Mouse (Mus musculus): ENCODE results near the gene Jak3.

DNA sequence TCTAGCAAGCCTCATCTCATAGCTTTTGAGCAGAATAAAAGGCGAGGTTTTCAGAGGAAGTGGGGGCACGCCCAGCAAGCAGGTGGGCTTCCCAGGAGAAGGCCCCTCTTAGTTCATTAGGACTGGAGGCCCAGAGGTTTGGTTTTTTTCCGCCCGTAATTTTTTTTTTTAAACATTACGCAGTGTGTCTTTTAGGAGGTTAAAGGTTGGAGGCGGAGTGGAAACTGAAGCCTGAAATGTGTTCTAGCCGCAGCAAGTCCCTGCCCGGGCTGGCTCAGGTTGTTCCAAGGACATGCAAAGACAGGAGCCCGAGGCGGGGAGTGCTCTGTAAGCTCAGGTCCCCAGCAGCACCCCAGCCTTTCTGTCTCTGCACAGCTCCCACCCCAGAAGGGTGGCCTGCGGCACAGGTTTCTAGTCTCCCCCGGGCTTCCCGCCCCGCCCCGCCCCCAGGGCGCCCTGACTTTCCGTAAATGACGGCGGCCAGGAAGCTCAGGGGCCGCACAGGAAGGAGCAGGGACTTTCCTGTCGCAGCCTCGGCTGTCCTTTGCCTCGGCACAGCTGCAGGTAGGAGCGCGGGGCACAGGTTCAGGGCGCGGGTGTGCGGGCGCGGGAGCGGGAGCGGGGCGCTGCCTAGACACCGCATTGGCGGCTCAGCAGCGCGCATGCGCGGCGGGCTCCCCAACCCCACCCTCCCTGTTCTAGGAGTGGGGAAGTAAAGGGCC, at the start of gene Jak3:
- TF ChIP-seq JUN (IDR thresholded peaks at IDR 0.05; ENCODE audit: insufficient read depth, low read depth, low read length) (no peak), BHLHE40 (IDR thresholded peaks at IDR 0.05; ENCODE audit: low read depth, low read length) (peak; percentile 37; the same call in 1 of the 2 replicates), ELF1 (IDR thresholded peaks at IDR 0.05; ENCODE audit: low read depth, low read length) (peak; percentile 74), POLR2A (IDR thresholded peaks at IDR 0.05; ENCODE audit: low read depth, low read length) (peak; percentile 85), HCFC1 (IDR thresholded peaks at IDR 0.05; ENCODE audit: low read depth, low read length) (peak; percentile 69), MEF2A (IDR thresholded peaks at IDR 0.05; ENCODE audit: borderline replicate concordance, low read depth, low read length) (peak; percentile 73; the same call in 1 of the 2 replicates), NRF1 (IDR thresholded peaks at IDR 0.05; ENCODE audit: low read depth, low read length) (peak; percentile 85), CHD2 (IDR thresholded peaks at IDR 0.05; ENCODE audit: low read length) (peak; percentile 53; the same call in 1 of the 2 replicates), ETS1 (conservative IDR thresholded peaks at IDR 0.05; ENCODE audit: low read depth, low read length) (no peak)
